Mouse (Mus musculus): Measurements from ENCODE around the gene Cyb561d1. TPM values are rescaled to one million over a fixed set of nuclear protein-coding genes. Genes with fewer than 3 reads are reported as not detected.
A peak's percentile ranks its signal among the peaks of the same experiment; 100 is the strongest.

The Cyb561d1 gene
- total and polyA plus RNA-seq, 3 experiments: 2.2 to 4.1 (median 2.6) TPM

- dilution Hi-C loops (cut with MboI; ENCODE audit: extremely low pct_ligation_motif_present, extremely low pct_unique_long_range_greater_than_20kb, low sequenced_read_pairs) (no loop called here), in situ Hi-C loops (cut with MboI; ENCODE audit: low pct_ligation_motif_present, low pct_unique_long_range_greater_than_20kb, low sequenced_read_pairs) (no loop called here)
- TF ChIP-seq CHD2 (IDR thresholded peaks at IDR 0.05; ENCODE audit: low read length): no peak
- TF ChIP-seq MAZ (IDR thresholded peaks at IDR 0.05; ENCODE audit: low read depth, low read length): no peak
- TF ChIP-seq TBP (conservative IDR thresholded peaks at IDR 0.05; ENCODE audit: low read depth, low read length): no peak
- TF ChIP-seq CHD1 (IDR thresholded peaks at IDR 0.05; ENCODE audit: low read depth, low read length): no peak
- TF ChIP-seq IRF4 (IDR thresholded peaks at IDR 0.05; ENCODE audit: low read depth, low read length): peak; percentile 74; the same call in 1 of the 2 replicates
- TF ChIP-seq JUND (conservative IDR thresholded peaks at IDR 0.05; ENCODE audit: low read depth, low read length): 0 out of 2 replicates have a peak, but pooled peaks have one; percentile 23
- TF ChIP-seq BHLHE40 (IDR thresholded peaks at IDR 0.05; ENCODE audit: low read depth, low read length): 0 out of 2 replicates have a peak, but pooled peaks have one; percentile 15
- no peak for TF ChIP-seq SMC3 (IDR thresholded peaks at IDR 0.05; ENCODE audit: low read depth, low read length)
- Histone ChIP-seq H3K9me3 (replicated peaks; ENCODE audit: low read length) (no peaks in the 10 kb centered on the region), H3K36me3 (replicated peaks in 1 of 2; ENCODE audit: control insufficient read depth in 1 of 2, insufficient read depth in 1 of 2, low read length in 1 of 2) (peaks cover 0 to 5% of the 10 kb centered on the region in 2 experiments), H3K27ac (ENCODE audit: insufficient read depth, low read depth) (no peak overlapping the region), H3K27me3 (replicated peaks) (peaks cover 31% of the 10 kb centered on the region), H3K4me1 (ENCODE audit: control insufficient read depth in 1 of 2, insufficient read depth in 2 of 2) (peaks cover 7 to 15% of the 10 kb centered on the region in 2 experiments), H3K4me3 (replicated peaks in 1 of 3; ENCODE audit: low read depth in 2 of 3, low read length in 2 of 3, poor library complexity in 1 of 3) (no peak overlapping the region), H3K79me2 (replicated peaks; ENCODE audit: control insufficient read depth, extremely low read depth, insufficient read depth, poor library complexity, severe bottlenecking) (no peaks in the 10 kb centered on the region), H3K4me2 (ENCODE audit: insufficient read depth, low read depth, poor library complexity, severe bottlenecking) (peak overlapping the region; percentile 29; the same call in 1 of the 2 replicates), H3K9ac (ENCODE audit: insufficient read depth, low read depth) (no peak overlapping the region)
- no peak for DNase-seq (ENCODE audit: extremely low read depth)
These were observed 11.1 kb downstream of the Cyb561d1 start for GRCm38 (mm10) chr3:108189897-108190296.

- H3K27me3 ChIP-seq (replicated peaks): peaks cover 38% of the 10 kb centered on the region
These were observed 12.1 kb downstream of the Cyb561d1 start for GRCm38 (mm10) chr3:108188716-108189490.

GRCm38 (mm10) chr3:108187111-108187795 lies 13.8 kb downstream of the Cyb561d1 start:
- in situ Hi-C loops (cut with MboI; ENCODE audit: low pct_ligation_motif_present, low pct_unique_long_range_greater_than_20kb, low sequenced_read_pairs): no loop called here
- Histone ChIP-seq H3K9ac (ENCODE audit: insufficient read depth, low read depth) (no peak overlapping the region), H3K4me3 (replicated peaks in 1 of 3; ENCODE audit: low read depth in 2 of 3, low read length in 2 of 3, poor library complexity in 1 of 3) (no peak overlapping the region), H3K9me3 (replicated peaks; ENCODE audit: low read length) (no peaks in the 10 kb centered on the region), H3K36me3 (replicated peaks in 1 of 2; ENCODE audit: control insufficient read depth in 1 of 2, insufficient read depth in 1 of 2, low read length in 1 of 2) (no peaks in the 10 kb centered on the region), H3K4me1 (ENCODE audit: control insufficient read depth in 1 of 2, insufficient read depth in 2 of 2) (peaks cover 7 to 15% of the 10 kb centered on the region in 2 experiments), H3K27ac (ENCODE audit: insufficient read depth, low read depth) (no peak overlapping the region), H3K79me2 (replicated peaks; ENCODE audit: control insufficient read depth, extremely low read depth, insufficient read depth, poor library complexity, severe bottlenecking) (no peaks in the 10 kb centered on the region), H3K4me2 (ENCODE audit: insufficient read depth, low read depth, poor library complexity, severe bottlenecking) (no peak overlapping the region), H3K27me3 (replicated peaks) (peaks cover 40% of the 10 kb centered on the region)
- dilution Hi-C loops (cut with MboI; ENCODE audit: extremely low pct_ligation_motif_present, extremely low pct_unique_long_range_greater_than_20kb, low sequenced_read_pairs): no loop called here
- no peak for DNase-seq (ENCODE audit: extremely low read depth)
- TF ChIP-seq PAX5 (IDR thresholded peaks at IDR 0.05; ENCODE audit: low read length) (no peak), POLR2A (IDR thresholded peaks at IDR 0.05; ENCODE audit: low read depth, low read length) (no peak), MAX (IDR thresholded peaks at IDR 0.05; ENCODE audit: low read length) (no peak), RCOR1 (conservative IDR thresholded peaks at IDR 0.05; ENCODE audit: low read depth, low read length) (no peak), TBP (conservative IDR thresholded peaks at IDR 0.05; ENCODE audit: low read depth, low read length) (no peak), KAT2A (IDR thresholded peaks at IDR 0.05; ENCODE audit: insufficient replicate concordance, low read length) (no peak), IRF4 (IDR thresholded peaks at IDR 0.05; ENCODE audit: low read depth, low read length) (no peak), MYC (IDR thresholded peaks at IDR 0.05; ENCODE audit: low read depth, low read length) (no peak), CTCF (conservative IDR thresholded peaks at IDR 0.05 in 1 of 2, IDR thresholded peaks at IDR 0.05 in 1 of 2; ENCODE audit: low read depth in 2 of 2, low read length in 2 of 2) (no peak), BHLHE40 (IDR thresholded peaks at IDR 0.05; ENCODE audit: low read depth, low read length) (no peak)

More at GRCm38 (mm10) chr3:108188716-108189490, 12.1 kb downstream of the Cyb561d1 start:
- H3K79me2 ChIP-seq (replicated peaks; ENCODE audit: control insufficient read depth, extremely low read depth, insufficient read depth, poor library complexity, severe bottlenecking): no peaks in the 10 kb centered on the region
- in situ Hi-C loops (cut with MboI; ENCODE audit: low pct_ligation_motif_present, low pct_unique_long_range_greater_than_20kb, low sequenced_read_pairs): no loop called here
- DNase-seq (ENCODE audit: extremely low read depth): no peak
- H3K36me3 ChIP-seq (replicated peaks in 1 of 2; ENCODE audit: control insufficient read depth in 1 of 2, insufficient read depth in 1 of 2, low read length in 1 of 2): peaks cover 0 to 3% of the 10 kb centered on the region in 2 experiments
- H3K4me3 ChIP-seq (replicated peaks in 1 of 3; ENCODE audit: low read depth in 2 of 3, low read length in 2 of 3, poor library complexity in 1 of 3): no peak overlapping the region
- no peaks in the 10 kb centered on the region for H3K9me3 ChIP-seq (replicated peaks; ENCODE audit: low read length)
- TF ChIP-seq ELF1 (IDR thresholded peaks at IDR 0.05; ENCODE audit: low read depth, low read length): no peak
- TF ChIP-seq NRF1 (IDR thresholded peaks at IDR 0.05; ENCODE audit: low read depth, low read length): no peak
- TF ChIP-seq GABPA (IDR thresholded peaks at IDR 0.05; ENCODE audit: insufficient replicate concordance, low read depth, low read length): no peak
- TF ChIP-seq MAX (IDR thresholded peaks at IDR 0.05; ENCODE audit: low read length): no peak
- no peak for TF ChIP-seq POLR2A (IDR thresholded peaks at IDR 0.05; ENCODE audit: low read depth, low read length)
- no peak overlapping the region for H3K9ac ChIP-seq (ENCODE audit: insufficient read depth, low read depth)
- H3K4me1 ChIP-seq (ENCODE audit: control insufficient read depth in 1 of 2, insufficient read depth in 2 of 2): peaks cover 7 to 15% of the 10 kb centered on the region in 2 experiments
- no peak overlapping the region for H3K4me2 ChIP-seq (ENCODE audit: insufficient read depth, low read depth, poor library complexity, severe bottlenecking)
- dilution Hi-C loops (cut with MboI; ENCODE audit: extremely low pct_ligation_motif_present, extremely low pct_unique_long_range_greater_than_20kb, low sequenced_read_pairs): no loop called here
- no peak overlapping the region for H3K27ac ChIP-seq (ENCODE audit: insufficient read depth, low read depth)
